Mouse (Mus musculus) midbrain, embryonic 15.5 days (tissue): Measurements from ENCODE around the gene Tedc2. TPM values are rescaled to one million over a fixed set of nuclear protein-coding genes. Genes with fewer than 3 reads are reported as not detected.

Source experiments
- ATAC-seq: fragments of 200-750 bp; cut with Nextera tagmentation; replicated peaks from 2 replicates; pipeline ENCODE4 v1.8.0; 2017; ENCODE audit warnings: moderate TSS enrichment
- H3K27ac ChIP-seq: fragments of 300-500 bp; sonication (generic); 2 replicates; pipeline ENCODE4 v1.5.1; 2015; ENCODE audit warnings: mild to moderate bottlenecking, inconsistent platforms
- H3K27me3 ChIP-seq: fragments of 300-500 bp; sonication (generic); replicated peaks from 2 replicates; pipeline ENCODE4 v1.6.1; 2015; ENCODE audit warnings: inconsistent platforms
- H3K36me3 ChIP-seq: fragments of 300-500 bp; sonication (generic); replicated peaks from 2 replicates; pipeline ENCODE4 v1.6.1; 2015; ENCODE audit warnings: inconsistent platforms
- H3K4me1 ChIP-seq: fragments of 300-500 bp; sonication (generic); 2 replicates; pipeline ENCODE4 v1.6.1; 2015; ENCODE audit warnings: inconsistent platforms
- H3K4me2 ChIP-seq: fragments of 300-500 bp; sonication (generic); 2 replicates; pipeline ENCODE4 v1.6.1; 2015; ENCODE audit warnings: inconsistent platforms, mild to moderate bottlenecking, moderate library complexity
- H3K4me3 ChIP-seq: fragments of 300-500 bp; sonication (generic); 2 replicates; pipeline ENCODE4 v1.5.1; 2015; ENCODE audit warnings: mild to moderate bottlenecking, inconsistent platforms
- H3K9ac ChIP-seq: fragments of 300-500 bp; sonication (generic); 2 replicates; pipeline ENCODE4 v1.6.1; 2015; ENCODE audit warnings: mild to moderate bottlenecking, inconsistent platforms
- H3K9me3 ChIP-seq: fragments of 300-500 bp; sonication (generic); 2 replicates; pipeline ENCODE4 v1.6.1; 2016; ENCODE audit warnings: inconsistent platforms
- WGBS: fragments of 180-500 bp; shearing (Covaris S2); methylation state at CpG from one replicate; pipeline ENCODE4 v1.1.7; 2015; ENCODE audit warnings: mixed read lengths; 5-methylcytosine and 5-hydroxymethylcytosine counted together
- polyA plus RNA-seq: library from polyadenylated mRNA; unstranded; fragments of >200 nt; fragmentation: Nextera tagmentation; extraction: Ambion mirVana; gene quantifications from 2 replicates; pipeline ENCODE4 v1.2.1, GENCODE M21; 2015

The Tedc2 gene
- polyA plus RNA-seq, 1 experiment from 2014 or later = 12.5 TPM

GRCm38 (mm10) chr17:24236921-24237320, 16.3 kb upstream of the Tedc2 start:
- Histone ChIP-seq H3K4me3 (no peak overlapping the region), H3K36me3 (peaks cover 29% of the 10 kb centered on the region; the same call in 1 of the 2 replicates), H3K4me1 (no peaks in the 10 kb centered on the region), H3K9ac (no peak overlapping the region), H3K27ac (no peak overlapping the region), H3K27me3 (no peaks in the 10 kb centered on the region), H3K9me3 (no peaks in the 10 kb centered on the region), H3K4me2 (no peak overlapping the region)
- WGBS = 95% methylated on average over 7 of the region's 7 CpGs
- ATAC-seq = no peak

- ATAC-seq = no peak
- 97% methylated on average over 1 of the region's 1 CpGs for WGBS
- Histone ChIP-seq H3K27ac (no peak overlapping the region), H3K9ac (no peak overlapping the region), H3K4me3 (no peak overlapping the region), H3K36me3 (peaks cover 29% of the 10 kb centered on the region; the same call in 1 of the 2 replicates), H3K4me2 (no peak overlapping the region), H3K4me1 (no peaks in the 10 kb centered on the region), H3K9me3 (no peaks in the 10 kb centered on the region), H3K27me3 (no peaks in the 10 kb centered on the region)
These were observed 15.8 kb upstream of the Tedc2 start for GRCm38 (mm10) chr17:24236479-24236878.

DNA sequence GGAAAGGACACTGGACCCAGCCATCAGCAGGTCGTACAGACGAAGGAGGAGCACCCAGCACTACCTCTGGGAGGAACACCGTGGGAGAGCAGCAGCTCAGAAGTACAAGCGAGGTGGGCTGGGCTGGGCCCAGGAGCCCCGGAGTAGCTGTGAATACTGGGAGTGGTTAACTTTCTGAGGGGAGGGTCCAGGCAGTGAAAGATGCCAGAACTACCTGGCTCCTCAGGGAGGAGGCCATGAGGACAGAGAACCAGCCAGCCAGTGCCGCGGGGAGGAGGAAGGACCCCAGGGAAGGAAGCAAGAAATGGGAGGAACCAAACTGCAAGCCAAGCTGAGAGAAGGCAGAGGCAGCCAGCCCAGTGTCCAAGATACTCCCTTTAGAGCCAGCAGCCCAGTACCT, 7.3 kb upstream of the Tedc2 start:
- Histone ChIP-seq H3K27ac (no peak overlapping the region), H3K4me2 (no peak overlapping the region), H3K9me3 (no peaks in the 10 kb centered on the region), H3K4me1 (no peaks in the 10 kb centered on the region), H3K9ac (no peak overlapping the region), H3K36me3 (peaks cover 8% of the 10 kb centered on the region; the same call in 1 of the 2 replicates), H3K4me3 (no peak overlapping the region), H3K27me3 (no peaks in the 10 kb centered on the region)
- ATAC-seq = no peak
- 93% methylated on average over 7 of the region's 7 CpGs for WGBS

DNA sequence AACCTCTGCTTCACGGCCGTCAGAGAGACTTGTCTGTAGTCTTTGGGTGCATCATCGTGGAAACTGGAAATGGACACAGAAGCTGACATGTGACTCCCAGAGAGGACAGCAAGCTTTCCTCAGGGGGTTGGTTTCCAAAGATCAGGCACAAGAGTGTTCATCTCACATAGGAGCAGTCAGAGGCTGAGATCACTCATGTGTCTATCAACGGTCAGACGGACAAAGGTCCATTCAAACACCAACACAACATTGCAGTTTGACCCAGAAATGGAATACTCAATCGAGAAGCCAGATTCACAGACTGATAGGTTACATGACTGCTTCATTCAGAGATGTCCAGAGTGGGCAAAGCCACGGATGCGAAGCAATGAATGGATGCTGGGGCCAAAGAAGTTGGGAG, 6.1 kb upstream of the Tedc2 start:
- Histone ChIP-seq H3K4me2 (no peak overlapping the region), H3K27ac (no peak overlapping the region), H3K27me3 (no peaks in the 10 kb centered on the region), H3K9ac (no peak overlapping the region), H3K4me3 (no peak overlapping the region), H3K4me1 (no peaks in the 10 kb centered on the region), H3K36me3 (peaks cover 8% of the 10 kb centered on the region; the same call in 1 of the 2 replicates), H3K9me3 (no peaks in the 10 kb centered on the region)
- WGBS = 91% methylated on average over 8 of the region's 8 CpGs
- ATAC-seq = no peak

DNA sequence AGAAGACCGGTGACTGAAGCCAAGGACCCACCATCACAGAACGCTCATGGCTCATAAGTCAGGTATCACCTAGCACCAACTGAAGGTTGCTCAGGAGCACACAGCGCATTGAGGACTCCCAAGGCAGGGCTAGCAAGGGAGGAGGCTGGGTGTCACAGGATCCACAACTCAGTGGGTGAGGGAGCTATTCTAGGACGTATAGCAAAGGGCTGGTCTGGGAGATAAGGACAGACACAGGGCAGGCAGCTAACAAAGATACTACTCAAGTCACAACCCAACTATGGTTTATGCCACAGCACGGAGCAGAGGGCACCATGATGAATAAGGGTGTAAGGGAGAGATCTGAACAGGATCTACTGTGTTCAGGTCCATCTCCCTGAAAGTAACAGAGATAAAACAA, 5.2 kb upstream of the Tedc2 start:
- H3K4me2 ChIP-seq = no peak overlapping the region
- ATAC-seq = no peak
- no peak overlapping the region for H3K27ac ChIP-seq
- H3K27me3 ChIP-seq = no peaks in the 10 kb centered on the region
- no peak overlapping the region for H3K9ac ChIP-seq
- H3K4me3 ChIP-seq = no peak overlapping the region
- no peaks in the 10 kb centered on the region for H3K9me3 ChIP-seq
- 92% methylated on average over 5 of the region's 5 CpGs for WGBS
- peaks cover 5% of the 10 kb centered on the region for H3K4me1 ChIP-seq
- peaks cover 8% of the 10 kb centered on the region; the same call in 1 of the 2 replicates for H3K36me3 ChIP-seq

GRCm38 (mm10) chr17:24224741-24225140, 4.1 kb upstream of the Tedc2 start:
- Histone ChIP-seq H3K27me3 (no peaks in the 10 kb centered on the region), H3K4me2 (no peak overlapping the region), H3K9ac (no peak overlapping the region), H3K27ac (no peak overlapping the region), H3K36me3 (peaks cover 8% of the 10 kb centered on the region; the same call in 1 of the 2 replicates), H3K9me3 (no peaks in the 10 kb centered on the region), H3K4me1 (peaks cover 11% of the 10 kb centered on the region), H3K4me3 (no peak overlapping the region)
- WGBS = 94% methylated on average over 10 of the region's 10 CpGs
- no peak for ATAC-seq

DNA sequence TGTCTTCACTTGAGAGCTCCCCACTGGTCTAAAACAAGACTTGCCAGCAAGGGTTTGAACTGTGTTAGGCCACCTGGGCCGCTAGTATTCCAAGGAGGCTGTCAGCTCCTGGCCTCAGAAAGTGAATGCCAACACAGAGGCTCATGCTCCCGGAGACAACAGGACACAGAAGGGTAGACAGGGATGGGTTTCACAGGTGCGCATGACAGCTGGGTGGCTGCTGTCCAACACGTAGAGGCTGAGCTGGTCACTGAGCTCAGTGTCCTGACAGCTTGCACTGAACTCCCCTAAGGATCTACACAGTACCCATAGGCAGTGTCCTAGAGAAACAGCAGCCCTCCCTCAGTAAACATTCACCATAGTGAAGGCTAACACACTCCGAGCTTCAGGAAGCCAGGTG, 2.9 kb upstream of the Tedc2 start:
- H3K9ac ChIP-seq = no peak overlapping the region

DNA sequence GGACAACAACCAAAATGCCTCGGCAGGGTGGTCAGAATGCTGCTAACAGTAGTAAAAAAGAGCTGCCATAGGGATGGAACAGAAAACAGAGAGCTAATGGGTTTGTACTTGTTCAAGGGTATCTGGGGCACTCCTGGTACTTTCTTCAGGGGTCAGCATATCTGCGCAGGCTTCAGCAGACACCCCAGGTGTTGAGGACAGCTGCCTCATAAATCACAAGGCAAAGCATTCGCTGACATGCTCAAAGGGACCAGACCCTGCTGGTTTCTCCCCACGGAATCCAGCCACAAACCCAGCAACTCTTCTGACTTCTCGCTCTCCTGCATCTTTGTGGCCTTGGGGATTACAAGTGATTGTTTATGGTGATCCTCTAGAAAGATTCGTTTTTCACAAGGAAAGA, 2.0 kb upstream of the Tedc2 start:
- Histone ChIP-seq H3K4me3 (no peak overlapping the region), H3K27ac (no peak overlapping the region), H3K9ac (no peak overlapping the region), H3K9me3 (no peaks in the 10 kb centered on the region), H3K4me1 (peaks cover 19% of the 10 kb centered on the region), H3K27me3 (no peaks in the 10 kb centered on the region), H3K36me3 (peaks cover 8% of the 10 kb centered on the region; the same call in 1 of the 2 replicates), H3K4me2 (no peak overlapping the region)
- no peak for ATAC-seq
- 81% methylated on average over 6 of the region's 6 CpGs for WGBS

More for the DNA sequence above, 2.9 kb upstream of the Tedc2 start:
- H3K27ac ChIP-seq = no peak overlapping the region
- H3K4me2 ChIP-seq = no peak overlapping the region
- H3K4me1 ChIP-seq = peaks cover 19% of the 10 kb centered on the region
- no peaks in the 10 kb centered on the region for H3K9me3 ChIP-seq
- 94% methylated on average over 5 of the region's 5 CpGs for WGBS
- no peak overlapping the region for H3K4me3 ChIP-seq
- H3K36me3 ChIP-seq = peaks cover 8% of the 10 kb centered on the region; the same call in 1 of the 2 replicates
- H3K27me3 ChIP-seq = no peaks in the 10 kb centered on the region
- no peak for ATAC-seq

DNA sequence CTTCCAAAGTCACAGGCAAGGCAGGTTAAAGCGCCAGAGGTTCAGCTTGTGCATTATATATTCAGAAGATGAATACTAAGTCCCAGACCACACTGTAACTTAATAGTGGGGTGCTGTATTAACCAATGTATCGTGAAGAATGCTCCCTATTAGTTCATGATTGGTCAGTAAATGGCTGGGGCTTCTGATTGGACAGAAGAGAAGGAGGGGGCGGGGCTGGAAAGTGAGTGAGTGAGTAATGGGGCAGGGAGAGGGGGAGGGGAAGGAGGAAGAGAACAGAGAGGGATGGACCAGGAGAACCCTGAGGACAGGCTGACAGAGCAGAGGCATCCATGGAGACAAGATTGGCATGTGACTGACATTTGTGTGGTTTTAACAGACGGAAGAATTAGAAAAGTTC, 3.8 kb downstream of the Tedc2 start:
- no peak overlapping the region for H3K4me3 ChIP-seq
- no peaks in the 10 kb centered on the region for H3K27me3 ChIP-seq
- peaks cover 22% of the 10 kb centered on the region for H3K4me1 ChIP-seq
- peaks cover 10% of the 10 kb centered on the region; the same call in 1 of the 2 replicates for H3K36me3 ChIP-seq
- H3K9ac ChIP-seq = no peak overlapping the region
- WGBS = 66% methylated on average over 4 of the region's 4 CpGs
- no peak overlapping the region for H3K4me2 ChIP-seq
- ATAC-seq = no peak
- H3K9me3 ChIP-seq = no peaks in the 10 kb centered on the region
- H3K27ac ChIP-seq = no peak overlapping the region

DNA sequence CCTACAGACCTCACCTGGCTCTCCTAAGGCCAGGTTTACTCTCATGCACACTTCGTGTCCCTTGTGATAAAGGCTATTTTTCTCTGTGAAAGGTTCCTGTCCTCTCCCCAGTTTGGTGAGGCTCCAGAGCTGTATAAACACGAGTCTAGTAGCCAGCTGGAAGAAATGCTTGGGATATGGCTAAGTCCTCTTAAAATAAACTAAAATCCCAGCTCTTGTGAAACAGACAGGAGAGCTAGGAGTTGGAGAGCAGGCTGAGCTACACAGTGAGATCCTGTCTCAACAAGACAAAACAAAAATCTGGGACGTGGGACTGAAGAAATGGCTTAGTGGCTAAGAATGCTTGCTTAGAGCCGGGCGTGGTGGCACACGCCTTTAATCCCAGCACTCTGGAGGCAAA, 7.5 kb downstream of the Tedc2 start:
- Histone ChIP-seq H3K4me1 (peaks cover 32% of the 10 kb centered on the region), H3K27me3 (no peaks in the 10 kb centered on the region), H3K4me3 (no peak overlapping the region), H3K4me2 (no peak overlapping the region), H3K9ac (no peak overlapping the region), H3K9me3 (no peaks in the 10 kb centered on the region), H3K27ac (no peak overlapping the region), H3K36me3 (peaks cover 10% of the 10 kb centered on the region; the same call in 1 of the 2 replicates)
- 79% methylated on average over 6 of the region's 6 CpGs for WGBS
- no peak for ATAC-seq

DNA sequence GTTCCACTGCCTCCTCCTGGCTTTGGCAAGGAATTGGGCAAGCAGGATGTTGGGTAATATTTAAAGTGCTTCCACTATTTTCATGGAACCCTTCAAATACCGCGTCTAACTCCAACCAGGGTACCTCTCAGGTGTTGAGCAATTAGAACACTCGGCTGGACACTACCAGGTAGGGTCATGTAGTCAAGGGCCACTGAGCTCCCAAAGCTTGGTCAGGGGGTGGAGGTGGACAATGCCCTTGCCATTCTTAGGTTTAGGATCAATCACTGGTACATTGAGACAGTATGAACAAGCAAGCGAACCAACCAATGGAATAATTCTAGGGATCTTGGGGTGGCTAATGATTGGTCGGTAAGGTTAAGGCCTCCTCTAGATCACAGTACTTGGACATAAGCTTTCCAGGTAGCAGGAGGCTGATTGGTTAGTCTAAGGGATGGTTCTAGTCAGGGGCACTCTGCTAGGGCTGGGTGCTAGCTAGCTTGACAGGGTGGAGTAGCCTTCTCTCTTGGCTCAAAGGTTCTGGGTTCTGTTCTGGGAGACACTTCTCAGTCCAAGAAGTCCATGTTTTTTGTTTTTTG, 8.1 kb downstream of the Tedc2 start:
- Histone ChIP-seq H3K36me3 (peaks cover 10% of the 10 kb centered on the region; the same call in 1 of the 2 replicates), H3K4me1 (peaks cover 39% of the 10 kb centered on the region)

GRCm38 (mm10) chr17:24211631-24212440, 8.8 kb downstream of the Tedc2 start:
- H3K9ac ChIP-seq = peak overlapping the region; percentile 83
- H3K4me2 ChIP-seq = peak overlapping the region; percentile 99
- peak; percentile 74 for ATAC-seq
- peaks cover 46% of the 10 kb centered on the region for H3K4me1 ChIP-seq
- H3K27ac ChIP-seq = peak overlapping the region; percentile 82
- H3K36me3 ChIP-seq = peaks cover 10% of the 10 kb centered on the region; the same call in 1 of the 2 replicates
- peak overlapping the region; percentile 55 for H3K4me3 ChIP-seq
- 0 out of 2 replicates have a peak, but pooled peaks cover 7% of the 10 kb centered on the region for H3K27me3 ChIP-seq
- 3% methylated on average over 37 of the region's 37 CpGs for WGBS
- no peaks in the 10 kb centered on the region for H3K9me3 ChIP-seq

More for the DNA sequence above, 8.1 kb downstream of the Tedc2 start:
- WGBS = 25% methylated on average over 5 of the region's 5 CpGs
- ATAC-seq = peak; percentile 14
- H3K27me3 ChIP-seq = 0 out of 2 replicates have a peak, but pooled peaks cover 5% of the 10 kb centered on the region
- H3K27ac ChIP-seq = no peak overlapping the region; the same call in 1 of the 2 replicates
- H3K4me2 ChIP-seq = peak overlapping the region; percentile 99
- H3K4me3 ChIP-seq = peak overlapping the region; percentile 55
- H3K9ac ChIP-seq = no peak overlapping the region
- no peaks in the 10 kb centered on the region for H3K9me3 ChIP-seq
